Mouse (Mus musculus): ENCODE data around the gene Rnf212.

DNA sequence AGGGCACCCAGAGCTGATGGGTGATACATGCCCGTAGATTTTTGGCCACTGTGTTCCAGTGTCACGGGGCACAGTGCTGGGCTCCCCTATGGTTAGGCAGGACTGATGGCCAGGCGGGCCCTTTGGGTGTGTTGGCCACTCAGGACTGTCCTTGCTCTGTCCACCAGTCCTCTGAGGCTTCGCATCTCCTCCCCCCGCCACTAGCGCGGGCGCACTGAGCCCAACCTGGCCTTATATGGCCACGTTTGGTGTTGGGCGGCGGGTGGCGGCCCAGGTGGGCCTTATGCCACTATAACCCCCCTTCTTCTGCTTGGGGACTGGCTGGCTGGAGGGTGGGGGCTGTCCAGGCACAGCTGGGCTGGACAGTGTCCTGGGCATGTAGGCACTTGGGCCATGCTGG is 78.9 kb downstream of the Rnf212 start:
- TF ChIP-seq TAL1 (IDR thresholded peaks at IDR 0.05; ENCODE audit: low read length), result no peak
- TF ChIP-seq GATA1 (IDR thresholded peaks at IDR 0.05; ENCODE audit: low read length), result no peak

Measured in erythroblast, embryonic 14.5 days (primary cell).